Mouse (Mus musculus) mature B cell (primary cell): ENCODE results near the gene Nwd1.

Experiments used
- in situ Hi-C: fragments of 300-500 bp; cut with MboI; formaldehyde crosslinking; loops from 2 replicates; pipeline ENCODE4 v1.14.3; 2019

Gene Nwd1

GRCm38 (mm10) chr8:72765696-72766095 lies 119.2 kb downstream of the Nwd1 start:
- in situ Hi-C loops = no loop called here

- in situ Hi-C loops = no loop called here
Observed at GRCm38 (mm10) chr8:72766777-72767176, 120.3 kb downstream of the Nwd1 start.
